Mouse (Mus musculus): ENCODE measurements at regions not wholly inside any gene's neighbourhood (a gene's known extent, or its start where the extent isn't known, plus 50 kb on each side); places are given as distances from the start of the nearest gene placed in this dataset.

GRCm38 (mm10) chr13:10542723-10543122 is 182.1 kb upstream of the Chrm3 start:
- Histone ChIP-seq H3K9ac (no peak overlapping the region), H3K4me3 (replicated peaks; ENCODE audit: low read length) (no peak overlapping the region), H3K9me3 (ENCODE audit: control insufficient read depth, low read length) (no peaks in the 10 kb centered on the region), H3K27me3 (ENCODE audit: control insufficient read depth, insufficient read depth, low read length) (no peaks in the 10 kb centered on the region), H3K36me3 (replicated peaks; ENCODE audit: control insufficient read depth, insufficient read depth) (no peaks in the 10 kb centered on the region), H3K4me1 (replicated peaks; ENCODE audit: control insufficient read depth, insufficient read depth, low read length) (no peaks in the 10 kb centered on the region), H3K27ac (no peak overlapping the region), H3K4me2 (replicated peaks) (no peak overlapping the region)
- 96% methylated on average over 1 of the region's 1 CpGs for WGBS
- ATAC-seq (ENCODE audit: low FRiP score), result no peak
- no peak for DNase-seq (ENCODE audit: low spot score)

- DNase-seq (ENCODE audit: low spot score) (no peak), ATAC-seq (ENCODE audit: low FRiP score) (no peak)
- Histone ChIP-seq H3K4me3 (replicated peaks; ENCODE audit: low read length) (no peak overlapping the region), H3K9ac (no peak overlapping the region), H3K9me3 (ENCODE audit: control insufficient read depth, low read length) (no peaks in the 10 kb centered on the region), H3K4me2 (replicated peaks) (no peak overlapping the region), H3K27me3 (ENCODE audit: control insufficient read depth, insufficient read depth, low read length) (no peaks in the 10 kb centered on the region), H3K36me3 (replicated peaks; ENCODE audit: control insufficient read depth, insufficient read depth) (no peaks in the 10 kb centered on the region), H3K27ac (no peak overlapping the region), H3K4me1 (replicated peaks; ENCODE audit: control insufficient read depth, insufficient read depth, low read length) (no peaks in the 10 kb centered on the region)
- WGBS, result 78% methylated on average over 8 of the region's 8 CpGs
Measured at GRCm38 (mm10) chr13:10540197-10540940, 179.7 kb upstream of the Chrm3 start.

DNA sequence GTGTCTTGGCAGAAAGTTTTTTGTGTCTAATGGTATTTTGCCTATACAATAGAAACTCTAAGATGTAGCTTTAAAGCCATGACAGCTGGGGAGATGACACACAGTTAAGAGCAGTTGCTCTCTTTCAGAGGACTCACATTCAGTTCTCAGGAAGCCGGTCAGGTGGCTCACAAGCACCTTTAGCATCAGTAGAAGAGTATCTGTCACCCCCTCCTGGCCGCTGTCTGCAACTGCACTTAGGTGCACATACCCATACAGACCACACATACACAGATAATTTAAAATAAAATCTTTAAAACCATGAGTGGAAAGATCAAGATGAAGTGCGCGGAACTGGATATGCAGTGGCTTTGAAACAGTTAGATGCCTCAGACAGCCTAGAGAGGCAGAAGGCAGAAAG is 178.3 kb upstream of the Chrm3 start:
- Histone ChIP-seq H3K4me3 (replicated peaks; ENCODE audit: low read length) (no peak overlapping the region), H3K4me1 (replicated peaks; ENCODE audit: control insufficient read depth, insufficient read depth, low read length) (no peaks in the 10 kb centered on the region), H3K27me3 (ENCODE audit: control insufficient read depth, insufficient read depth, low read length) (no peaks in the 10 kb centered on the region), H3K9me3 (ENCODE audit: control insufficient read depth, low read length) (no peaks in the 10 kb centered on the region), H3K4me2 (replicated peaks) (no peak overlapping the region), H3K9ac (no peak overlapping the region), H3K27ac (no peak overlapping the region), H3K36me3 (replicated peaks; ENCODE audit: control insufficient read depth, insufficient read depth) (no peaks in the 10 kb centered on the region)
- DNase-seq (ENCODE audit: low spot score), result no peak
- WGBS, result 80% methylated on average over 4 of the region's 4 CpGs
- ATAC-seq (ENCODE audit: low FRiP score), result no peak

DNA sequence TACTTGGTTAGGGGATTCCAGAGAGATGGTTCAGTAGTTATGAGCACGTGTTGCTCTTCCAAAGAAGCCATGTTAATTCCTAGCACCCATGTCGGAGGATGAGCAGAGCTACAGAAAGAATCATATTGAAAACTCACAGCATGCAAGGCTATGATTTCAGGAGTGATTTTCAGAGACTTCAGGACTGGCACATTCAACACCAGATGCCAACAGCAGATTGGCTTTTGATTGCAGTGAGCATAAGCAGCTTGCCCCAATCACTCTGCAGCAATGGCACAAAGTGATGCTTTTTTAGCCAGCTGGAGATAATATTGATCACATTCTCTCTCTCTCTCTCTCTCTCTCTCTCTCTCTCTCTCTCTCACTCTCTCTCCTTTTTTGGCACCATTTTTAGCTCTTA is 166.6 kb upstream of the Chrm3 start:
- Histone ChIP-seq H3K4me2 (replicated peaks) (no peak overlapping the region), H3K4me3 (replicated peaks; ENCODE audit: low read length) (no peak overlapping the region), H3K9ac (no peak overlapping the region), H3K4me1 (replicated peaks; ENCODE audit: control insufficient read depth, insufficient read depth, low read length) (no peaks in the 10 kb centered on the region), H3K27me3 (ENCODE audit: control insufficient read depth, insufficient read depth, low read length) (no peaks in the 10 kb centered on the region), H3K36me3 (replicated peaks; ENCODE audit: control insufficient read depth, insufficient read depth) (no peaks in the 10 kb centered on the region), H3K27ac (no peak overlapping the region), H3K9me3 (ENCODE audit: control insufficient read depth, low read length) (no peaks in the 10 kb centered on the region)
- no peak for DNase-seq (ENCODE audit: low spot score)
- no peak for ATAC-seq (ENCODE audit: low FRiP score)
- WGBS, result 91% methylated on average over 2 of the region's 2 CpGs

DNA sequence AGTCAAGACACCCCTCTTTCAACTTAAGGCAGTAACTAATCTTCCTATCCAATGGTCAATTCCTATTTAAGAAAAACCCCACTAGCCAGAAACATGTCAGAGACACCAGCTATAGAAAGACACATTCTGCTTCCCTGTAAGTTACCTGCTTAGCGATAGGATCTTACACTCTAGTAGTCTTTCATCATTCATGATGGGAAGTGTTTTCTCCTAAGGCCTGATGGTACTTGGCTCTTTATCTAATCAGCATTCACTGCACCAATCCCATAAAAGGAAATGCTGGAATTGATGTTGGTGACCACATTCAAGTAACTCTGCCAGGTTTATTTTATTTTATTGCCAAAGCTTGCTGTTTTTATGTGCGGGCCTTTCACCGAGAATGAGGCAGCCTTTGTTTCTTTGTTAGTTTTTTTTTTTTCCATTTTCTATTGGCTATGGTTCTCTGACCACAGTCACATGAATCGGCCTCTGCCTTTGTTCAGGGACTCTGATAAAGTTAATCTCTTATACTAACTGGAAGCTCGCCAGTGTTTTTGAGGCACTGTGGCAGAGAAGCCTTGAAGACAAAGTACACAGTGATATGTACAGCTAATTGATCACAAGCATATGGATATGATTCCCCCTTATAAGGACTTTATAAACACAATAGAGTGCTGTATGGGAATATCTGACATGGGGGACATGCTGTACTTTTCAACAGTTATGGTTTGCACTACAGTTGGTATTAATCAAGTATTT is 166.0 kb upstream of the Chrm3 start:
- no peaks in the 10 kb centered on the region for H3K36me3 ChIP-seq (replicated peaks; ENCODE audit: control insufficient read depth, insufficient read depth)
- no peaks in the 10 kb centered on the region for H3K4me1 ChIP-seq (replicated peaks; ENCODE audit: control insufficient read depth, insufficient read depth, low read length)
- no peaks in the 10 kb centered on the region for H3K27me3 ChIP-seq (ENCODE audit: control insufficient read depth, insufficient read depth, low read length)
- ATAC-seq (ENCODE audit: low FRiP score), result no peak
- no peaks in the 10 kb centered on the region for H3K9me3 ChIP-seq (ENCODE audit: control insufficient read depth, low read length)
- 70% methylated on average over 5 of the region's 5 CpGs for WGBS
- H3K9ac ChIP-seq, result no peak overlapping the region
- no peak for DNase-seq (ENCODE audit: low spot score)
- no peak overlapping the region for H3K4me2 ChIP-seq (replicated peaks)
- no peak overlapping the region for H3K27ac ChIP-seq
- H3K4me3 ChIP-seq (replicated peaks; ENCODE audit: low read length), result no peak overlapping the region

- H3K9ac ChIP-seq, result no peak overlapping the region
- no peak for DNase-seq (ENCODE audit: low spot score)
- WGBS, result 44% methylated on average over 7 of the region's 7 CpGs
- ATAC-seq (ENCODE audit: low FRiP score), result no peak
- H3K27me3 ChIP-seq (ENCODE audit: control insufficient read depth, insufficient read depth, low read length), result no peaks in the 10 kb centered on the region
- H3K27ac ChIP-seq, result no peak overlapping the region
- no peak overlapping the region for H3K4me2 ChIP-seq (replicated peaks)
- no peak overlapping the region for H3K4me3 ChIP-seq (replicated peaks; ENCODE audit: low read length)
- no peaks in the 10 kb centered on the region for H3K36me3 ChIP-seq (replicated peaks; ENCODE audit: control insufficient read depth, insufficient read depth)
- H3K9me3 ChIP-seq (ENCODE audit: control insufficient read depth, low read length), result no peaks in the 10 kb centered on the region
- H3K4me1 ChIP-seq (replicated peaks; ENCODE audit: control insufficient read depth, insufficient read depth, low read length), result 0 out of 2 replicates have a peak, but pooled peaks cover 3% of the 10 kb centered on the region
Measured at GRCm38 (mm10) chr13:10504211-10504610, 143.6 kb upstream of the Chrm3 start.

- Histone ChIP-seq H3K9ac (no peak overlapping the region), H3K27me3 (ENCODE audit: control insufficient read depth, insufficient read depth, low read length) (no peaks in the 10 kb centered on the region), H3K36me3 (replicated peaks; ENCODE audit: control insufficient read depth, insufficient read depth) (no peaks in the 10 kb centered on the region), H3K4me2 (replicated peaks) (no peak overlapping the region), H3K27ac (no peak overlapping the region), H3K4me1 (replicated peaks; ENCODE audit: control insufficient read depth, insufficient read depth, low read length) (no peaks in the 10 kb centered on the region), H3K9me3 (ENCODE audit: control insufficient read depth, low read length) (no peaks in the 10 kb centered on the region), H3K4me3 (replicated peaks; ENCODE audit: low read length) (no peak overlapping the region)
- ATAC-seq (ENCODE audit: low FRiP score) (no peak), DNase-seq (ENCODE audit: low spot score) (no peak)
- WGBS, result 96% methylated on average over 6 of the region's 6 CpGs
Measured at GRCm38 (mm10) chr13:10455323-10455722, 94.7 kb upstream of the Chrm3 start.

DNA sequence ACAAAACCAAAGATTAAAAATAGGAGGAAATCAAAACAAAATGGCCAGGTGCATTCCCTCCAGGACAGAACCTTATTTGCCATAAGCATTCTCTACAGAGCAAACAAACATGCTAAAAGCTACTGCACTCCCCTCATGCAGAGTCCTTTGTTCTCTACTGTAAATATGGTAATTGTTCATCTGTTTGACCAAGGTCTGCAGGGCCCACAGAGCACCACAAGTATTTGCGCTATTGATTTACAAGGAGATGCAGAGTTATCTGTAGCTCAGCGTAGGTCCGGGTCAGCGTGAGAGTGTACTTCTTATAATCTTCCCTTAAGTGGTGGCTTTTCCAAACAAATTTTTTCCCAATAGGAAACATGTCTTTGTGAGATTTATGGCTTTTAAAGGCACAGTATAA is 94.0 kb upstream of the Chrm3 start:
- WGBS, result 81% methylated on average over 4 of the region's 4 CpGs
- ATAC-seq (ENCODE audit: low FRiP score), result no peak
- no peak overlapping the region for H3K4me3 ChIP-seq (replicated peaks; ENCODE audit: low read length)

DNA sequence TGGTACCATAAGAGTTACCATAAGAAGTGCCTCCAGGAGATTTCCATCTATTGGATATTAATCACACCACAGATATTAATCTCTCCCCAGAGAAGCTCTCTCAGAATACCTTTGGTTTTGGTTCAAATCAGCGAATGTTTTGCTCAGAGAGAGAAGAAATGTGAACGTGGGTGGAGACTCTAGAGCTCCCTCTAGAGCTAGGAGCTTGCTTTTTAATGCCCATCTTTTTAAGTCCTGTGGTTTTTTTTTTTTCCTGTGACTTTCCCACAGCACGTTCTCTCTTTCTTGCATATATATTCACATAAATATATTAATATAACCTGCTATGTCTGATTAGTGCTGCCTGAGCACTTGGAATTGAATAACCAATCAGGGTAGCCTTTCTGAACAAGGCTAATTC is 90.4 kb upstream of the Chrm3 start:
- H3K9ac ChIP-seq, result no peak overlapping the region
- no peak for ATAC-seq (ENCODE audit: low FRiP score)
- H3K27me3 ChIP-seq (ENCODE audit: control insufficient read depth, insufficient read depth, low read length), result no peaks in the 10 kb centered on the region
- no peak overlapping the region for H3K4me3 ChIP-seq (replicated peaks; ENCODE audit: low read length)
- no peak overlapping the region for H3K4me2 ChIP-seq (replicated peaks)
- no peaks in the 10 kb centered on the region for H3K36me3 ChIP-seq (replicated peaks; ENCODE audit: control insufficient read depth, insufficient read depth)
- no peak for DNase-seq (ENCODE audit: low spot score)
- no peak overlapping the region for H3K27ac ChIP-seq
- 43% methylated on average over 3 of the region's 3 CpGs for WGBS
- H3K4me1 ChIP-seq (replicated peaks; ENCODE audit: control insufficient read depth, insufficient read depth, low read length), result no peaks in the 10 kb centered on the region
- no peaks in the 10 kb centered on the region for H3K9me3 ChIP-seq (ENCODE audit: control insufficient read depth, low read length)

More for the DNA sequence above, 94.0 kb upstream of the Chrm3 start:
- Histone ChIP-seq H3K27ac (no peak overlapping the region), H3K9me3 (ENCODE audit: control insufficient read depth, low read length) (no peaks in the 10 kb centered on the region), H3K4me2 (replicated peaks) (no peak overlapping the region), H3K4me1 (replicated peaks; ENCODE audit: control insufficient read depth, insufficient read depth, low read length) (no peaks in the 10 kb centered on the region), H3K27me3 (ENCODE audit: control insufficient read depth, insufficient read depth, low read length) (no peaks in the 10 kb centered on the region), H3K36me3 (replicated peaks; ENCODE audit: control insufficient read depth, insufficient read depth) (no peaks in the 10 kb centered on the region), H3K9ac (no peak overlapping the region)
- no peak for DNase-seq (ENCODE audit: low spot score)

Measured in hindbrain, embryonic 14.5 days (tissue).